Mouse (Mus musculus): ENCODE results near the gene Tgfbr1.

Gene Tgfbr1

DNA sequence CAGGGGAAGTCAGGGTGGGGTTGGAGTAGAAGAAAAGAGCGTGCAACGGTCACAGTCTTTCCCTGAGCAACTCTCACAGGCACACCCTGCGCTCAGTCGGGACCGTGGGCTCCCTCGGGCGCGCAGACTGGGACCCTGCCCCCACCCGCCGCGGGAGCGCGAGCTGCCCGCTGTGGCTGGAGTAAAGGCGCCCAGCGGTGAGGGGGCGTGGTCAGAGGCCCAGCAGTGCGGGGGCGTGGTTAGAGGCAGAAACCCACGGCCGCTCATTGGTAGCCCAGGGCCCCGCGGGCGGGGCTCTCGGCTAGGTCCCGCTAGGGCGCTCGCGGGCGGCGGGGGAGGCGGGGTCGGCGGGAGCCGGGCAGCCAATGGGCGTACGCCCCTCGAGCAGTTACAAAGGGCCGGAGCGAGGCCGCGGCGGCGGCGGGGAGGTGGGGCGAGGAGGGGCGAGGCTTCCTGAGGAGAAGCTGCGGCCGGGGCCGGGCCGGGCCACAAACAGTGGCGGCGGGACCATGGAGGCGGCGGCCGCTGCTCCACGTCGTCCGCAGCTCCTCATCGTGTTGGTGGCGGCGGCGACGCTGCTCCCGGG, at the start of gene Tgfbr1:
Tgfbr1 (plus strand) TSS at position 420 of the 586 bp plus-strand sequence.
- DNase-seq (ENCODE audit: low read depth), result peak; percentile 92

DNA sequence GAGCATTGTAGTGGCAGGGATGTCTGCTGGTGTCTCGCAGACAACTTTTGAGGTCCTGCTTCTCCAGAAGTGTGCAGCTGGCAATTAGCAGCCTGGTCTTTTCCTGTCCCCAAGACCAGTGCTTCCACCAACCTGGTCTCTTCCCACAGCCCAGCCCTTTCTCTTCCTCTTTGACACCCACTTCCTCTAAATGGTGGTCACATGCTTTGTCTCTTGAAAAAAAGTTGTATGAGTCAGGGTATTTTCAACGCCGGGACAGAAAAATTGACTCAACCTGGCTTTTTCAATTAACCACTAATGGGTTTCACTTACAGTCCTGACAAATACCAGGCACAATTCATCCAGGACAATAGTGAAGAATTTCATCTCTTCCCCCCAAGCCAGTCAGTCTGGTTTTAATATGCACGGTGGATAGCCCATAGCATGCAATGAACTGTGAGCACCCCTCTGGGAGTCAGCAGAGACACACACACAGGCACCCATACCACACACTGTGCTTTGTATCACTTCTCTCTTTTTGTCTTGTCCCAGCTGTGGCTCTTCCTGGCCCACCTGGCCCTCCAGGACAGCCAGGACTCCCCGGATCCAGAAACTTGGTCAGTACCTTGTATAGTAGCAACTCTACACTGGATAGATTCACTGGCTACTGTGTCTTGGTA, 49.6 kb upstream of the Tgfbr1 start:
- peak; percentile 65 for DNase-seq (ENCODE audit: low read depth)

- no peak for DNase-seq (ENCODE audit: low read depth)
Measured at GRCm38 (mm10) chr4:47309886-47310625, 43.0 kb upstream of the Tgfbr1 start.

- DNase-seq (ENCODE audit: low read depth), result no peak
Measured at GRCm38 (mm10) chr4:47310812-47311211, 42.2 kb upstream of the Tgfbr1 start.

DNA sequence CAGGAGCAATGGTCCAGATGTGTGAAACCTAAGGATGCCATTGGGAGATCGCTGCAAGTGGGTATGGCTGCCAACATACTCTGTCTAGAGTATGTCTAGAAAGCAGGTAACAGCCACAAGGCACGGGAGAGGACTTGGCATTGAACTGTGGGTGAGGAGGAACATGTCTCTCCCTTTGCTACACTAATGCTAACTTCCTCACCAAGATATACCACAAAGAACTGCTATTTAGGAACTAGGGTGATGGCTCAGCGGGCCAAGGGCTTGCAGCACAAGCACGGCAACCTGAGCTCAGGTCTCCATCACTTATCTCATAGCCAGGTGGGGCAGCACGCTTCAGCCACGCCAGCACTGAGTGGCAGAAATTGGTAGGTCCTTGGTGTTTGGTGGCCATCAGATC, 41.6 kb upstream of the Tgfbr1 start:
- DNase-seq (ENCODE audit: low read depth), result no peak

GRCm38 (mm10) chr4:47311929-47312328, 41.1 kb upstream of the Tgfbr1 start:
- no peak for DNase-seq (ENCODE audit: low read depth)

GRCm38 (mm10) chr4:47312676-47313075, 40.3 kb upstream of the Tgfbr1 start:
- DNase-seq (ENCODE audit: low read depth), result no peak

- DNase-seq (ENCODE audit: low read depth), result no peak
Measured at GRCm38 (mm10) chr4:47313710-47314410, 39.2 kb upstream of the Tgfbr1 start.

DNA sequence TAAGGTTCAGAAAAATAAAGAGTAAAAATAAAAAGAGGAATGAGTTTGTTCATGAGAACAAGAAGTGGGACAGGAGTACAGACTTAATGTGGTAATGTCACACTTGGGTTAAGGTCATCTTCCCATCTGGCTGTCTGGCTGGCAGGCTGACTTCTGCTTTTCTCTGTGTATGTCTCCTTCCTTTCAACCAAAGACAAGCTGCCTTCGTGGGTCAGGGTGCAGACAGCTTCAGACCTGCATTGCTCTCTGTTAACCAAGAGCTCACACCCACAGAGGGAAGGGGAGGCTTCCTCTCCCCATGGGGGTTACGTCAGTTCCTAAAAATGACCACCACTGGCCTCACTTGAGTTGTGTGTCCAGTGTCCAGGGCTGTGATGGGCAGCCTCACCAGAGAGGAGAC, 37.6 kb upstream of the Tgfbr1 start:
- DNase-seq (ENCODE audit: low read depth), result peak; percentile 63

DNA sequence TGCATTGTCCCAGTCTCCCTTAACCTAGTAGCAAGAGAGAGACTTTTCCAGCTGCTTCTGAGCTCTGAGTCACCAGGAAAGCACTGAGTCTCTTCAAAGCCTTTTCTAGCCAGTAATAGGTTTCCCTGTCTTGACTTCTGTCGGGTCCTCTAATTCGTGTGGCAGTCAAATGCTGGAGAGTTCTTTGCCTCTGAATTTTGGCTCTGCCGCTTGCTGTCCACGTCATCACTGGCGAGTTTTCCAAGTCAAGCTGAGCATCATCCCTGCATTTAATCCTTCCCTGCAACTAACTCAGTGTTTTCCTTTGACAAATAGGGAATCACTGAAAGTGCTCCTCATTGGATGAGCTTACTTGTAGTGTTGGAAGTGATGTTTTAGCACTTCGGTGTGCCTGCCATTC, 36.6 kb upstream of the Tgfbr1 start:
- no peak for DNase-seq (ENCODE audit: low read depth)

DNA sequence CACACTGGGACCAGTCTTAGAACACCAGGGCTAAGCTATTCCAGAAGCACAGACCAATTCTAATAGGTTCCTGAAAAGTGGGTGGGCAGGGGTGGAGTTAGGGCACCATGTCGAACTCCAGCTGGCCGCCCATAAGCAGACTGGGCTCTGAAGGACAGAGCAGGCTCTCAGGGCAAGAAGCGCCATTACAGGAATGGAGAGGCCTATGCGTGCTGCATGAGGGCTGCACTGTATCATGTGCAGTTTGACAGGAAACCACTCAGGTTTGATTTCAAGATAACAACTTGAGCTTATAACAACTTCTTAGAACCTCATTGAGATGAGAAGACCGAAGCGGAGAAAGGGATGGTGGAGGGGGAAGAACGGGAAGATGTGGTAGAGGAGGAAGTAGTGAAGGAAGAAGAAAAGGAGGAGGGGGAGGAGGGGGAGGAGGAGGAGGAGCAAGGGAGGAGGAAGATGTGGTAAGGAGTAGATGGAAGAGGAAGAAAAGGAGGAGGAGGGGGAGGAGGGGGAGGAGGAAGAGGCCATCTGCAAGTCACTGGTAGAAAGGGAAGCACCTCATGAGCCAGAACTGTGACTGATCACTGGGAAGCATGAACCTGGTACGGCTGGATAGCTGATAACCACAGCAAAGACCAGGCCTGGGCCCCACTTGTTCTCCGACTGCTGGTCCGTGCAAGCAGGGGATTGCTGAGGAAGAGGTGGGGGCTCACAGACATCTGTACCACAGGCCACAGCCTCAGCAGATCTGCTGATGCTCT, 33.3 kb upstream of the Tgfbr1 start:
- no peak for DNase-seq (ENCODE audit: low read depth)

DNA sequence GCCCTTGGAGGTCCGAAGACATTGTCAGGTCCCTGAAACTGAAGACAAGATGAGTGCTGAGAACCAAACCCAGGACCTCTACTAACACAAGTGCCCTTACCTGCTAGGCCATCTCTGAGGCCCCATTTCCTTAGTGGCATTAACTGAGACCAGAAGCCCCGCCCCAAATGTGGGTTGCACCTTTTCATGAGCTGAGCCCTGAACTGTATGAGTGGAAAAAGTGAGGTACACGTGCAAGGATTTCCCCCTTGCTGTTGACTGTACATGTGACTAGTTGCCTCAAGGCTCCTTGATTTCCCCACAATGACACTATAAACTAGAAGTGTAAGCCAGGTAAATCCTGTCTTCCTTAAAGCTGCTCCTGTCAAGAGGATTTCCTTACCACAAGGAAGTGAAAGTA, 30.7 kb upstream of the Tgfbr1 start:
- no peak for DNase-seq (ENCODE audit: low read depth)

- DNase-seq (ENCODE audit: low read depth), result no peak
Measured at GRCm38 (mm10) chr4:47324206-47324605, 28.8 kb upstream of the Tgfbr1 start.

DNA sequence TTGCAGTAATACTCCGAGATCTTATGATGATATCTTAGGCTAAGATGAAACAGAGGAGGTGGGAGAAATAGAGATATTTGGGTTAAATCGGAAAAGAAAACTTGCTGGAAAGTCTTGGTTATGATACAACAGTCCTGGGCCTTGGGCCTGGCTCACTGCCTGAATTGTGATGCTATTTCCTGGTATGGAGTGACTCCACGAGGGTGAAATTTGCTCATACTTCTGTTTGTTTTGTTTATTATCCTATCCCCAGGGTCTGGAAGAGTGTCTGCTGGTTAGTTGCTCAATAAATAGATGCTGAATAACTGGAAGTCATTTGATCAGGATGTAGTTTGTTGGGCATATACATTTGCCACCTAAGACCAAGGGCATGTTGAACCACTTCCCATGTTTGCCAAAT, 25.2 kb upstream of the Tgfbr1 start:
- DNase-seq (ENCODE audit: low read depth), result no peak

DNA sequence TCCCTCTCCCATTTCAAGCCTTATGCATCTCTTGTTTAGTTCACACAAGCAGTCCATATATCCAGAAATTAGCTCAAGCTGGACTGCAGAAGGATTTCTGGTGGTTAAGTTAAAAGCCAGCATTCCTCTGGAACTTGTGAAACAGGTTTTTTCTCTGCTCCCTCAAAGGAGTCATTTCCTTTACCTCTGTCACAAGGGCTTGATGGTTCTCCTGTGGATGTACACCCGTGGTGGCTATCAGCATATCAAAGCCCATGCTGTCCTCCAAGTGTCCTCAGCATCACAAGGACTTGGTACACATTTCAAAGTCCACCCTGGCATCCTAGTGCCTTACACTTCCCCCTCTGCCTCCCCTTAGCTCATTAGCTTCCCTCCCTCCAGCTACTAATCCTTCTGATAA, 23.7 kb upstream of the Tgfbr1 start:
- DNase-seq (ENCODE audit: low read depth), result no peak

DNA sequence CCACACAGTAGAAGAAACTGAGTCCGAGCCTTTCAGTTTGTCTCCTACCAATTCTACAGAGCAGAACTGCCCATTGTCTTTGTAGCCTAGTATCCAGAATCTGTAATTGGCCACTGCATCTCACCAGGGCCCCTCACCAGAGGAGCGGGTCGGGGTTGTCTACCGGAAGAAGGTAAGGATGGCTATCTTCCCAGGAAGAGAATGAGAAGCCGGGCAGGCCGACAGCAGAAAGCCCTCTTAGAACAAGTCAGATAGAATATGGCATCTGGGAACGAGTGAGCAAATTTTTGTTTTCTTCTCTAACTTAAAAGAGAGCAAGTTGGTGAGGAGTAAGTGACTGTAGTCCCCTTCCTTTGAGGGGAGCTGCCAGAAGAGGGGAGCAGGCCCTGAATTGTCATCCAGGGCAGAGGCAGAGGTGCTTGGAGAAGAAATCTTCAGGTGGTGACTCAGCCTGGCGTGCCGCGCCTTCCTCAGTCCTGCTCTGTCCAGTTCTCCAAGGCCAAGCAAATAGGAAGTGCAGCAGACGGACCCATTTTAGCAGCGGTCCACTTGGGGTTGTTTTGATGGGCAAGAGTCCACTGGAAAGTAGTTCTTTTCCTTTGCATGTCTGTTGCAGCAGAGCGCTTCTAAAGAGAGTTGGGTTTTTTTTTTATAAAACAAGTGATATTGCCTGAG, 22.5 kb upstream of the Tgfbr1 start:
- no peak for DNase-seq (ENCODE audit: low read depth)

GRCm38 (mm10) chr4:47332812-47333343, 20.1 kb upstream of the Tgfbr1 start:
- no peak for DNase-seq (ENCODE audit: low read depth)

DNA sequence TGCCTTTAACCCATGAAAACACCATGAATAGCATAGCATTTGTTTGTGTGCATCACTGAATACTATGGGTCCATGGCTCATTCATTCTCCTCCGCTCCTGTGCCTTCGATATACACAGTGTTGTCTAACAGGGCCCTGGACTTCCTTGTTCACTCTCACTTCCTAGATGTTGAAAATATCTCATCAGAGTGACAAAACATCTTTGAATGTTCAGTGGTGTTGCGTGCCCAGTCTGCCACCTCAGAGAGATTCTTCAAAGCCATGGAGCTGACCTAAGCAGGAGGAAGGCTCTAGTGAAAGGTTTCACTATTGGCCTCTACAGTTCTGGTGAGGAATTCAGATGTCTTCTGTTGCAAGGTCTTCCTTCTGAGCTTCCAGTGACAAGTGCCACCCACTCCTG, 19.5 kb upstream of the Tgfbr1 start:
- DNase-seq (ENCODE audit: low read depth), result no peak

DNA sequence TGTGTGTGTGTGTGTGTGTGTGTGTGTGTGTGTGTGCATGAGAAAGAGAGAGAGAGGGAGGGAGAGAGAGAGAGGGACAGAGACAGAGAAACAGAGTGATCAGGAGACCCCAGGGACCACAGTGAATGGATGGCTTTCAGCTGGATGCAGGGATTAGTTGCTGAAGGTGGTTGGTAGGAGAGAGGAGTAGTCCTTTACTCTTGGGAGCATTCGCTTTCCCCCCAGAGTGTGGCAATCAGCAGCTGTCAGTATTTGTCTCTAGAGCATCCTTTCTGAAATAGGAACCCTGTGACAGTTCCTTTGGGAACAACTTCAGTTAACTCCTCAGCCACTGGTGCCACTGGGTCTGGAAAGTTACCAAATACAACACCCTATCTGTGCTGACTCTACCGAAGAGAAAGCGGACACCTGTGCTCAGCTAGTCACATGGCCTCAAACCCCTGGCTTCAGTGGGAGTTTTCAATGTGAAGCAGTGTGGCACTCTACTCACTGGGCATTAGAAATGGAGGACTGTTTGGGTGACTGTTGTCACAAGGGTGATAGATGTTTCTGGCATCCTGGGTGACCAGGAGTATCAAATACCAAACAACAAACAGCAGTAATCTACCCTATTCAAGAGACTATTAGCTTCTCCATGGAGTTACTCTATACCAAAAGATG, 16.0 kb upstream of the Tgfbr1 start:
- DNase-seq (ENCODE audit: low read depth), result no peak

DNA sequence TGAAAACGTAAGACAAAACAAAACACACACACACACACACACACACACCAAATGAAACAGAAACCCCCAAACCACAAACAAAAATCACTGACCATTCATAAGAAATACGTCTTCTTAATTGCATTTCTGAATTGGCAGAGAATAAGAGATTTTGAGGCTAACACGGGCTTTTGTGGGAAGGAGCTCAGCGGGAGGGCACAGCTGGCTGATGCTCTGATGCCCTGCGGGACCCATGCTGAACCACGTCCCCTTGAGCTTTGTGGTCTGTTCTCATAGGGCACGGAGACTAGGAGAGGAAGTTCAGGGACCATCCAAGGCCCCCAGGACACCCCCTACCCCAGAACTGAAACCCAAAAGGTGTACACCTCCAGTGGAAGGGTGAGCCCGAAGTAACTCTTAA, 10.4 kb upstream of the Tgfbr1 start:
- DNase-seq (ENCODE audit: low read depth), result no peak

DNA sequence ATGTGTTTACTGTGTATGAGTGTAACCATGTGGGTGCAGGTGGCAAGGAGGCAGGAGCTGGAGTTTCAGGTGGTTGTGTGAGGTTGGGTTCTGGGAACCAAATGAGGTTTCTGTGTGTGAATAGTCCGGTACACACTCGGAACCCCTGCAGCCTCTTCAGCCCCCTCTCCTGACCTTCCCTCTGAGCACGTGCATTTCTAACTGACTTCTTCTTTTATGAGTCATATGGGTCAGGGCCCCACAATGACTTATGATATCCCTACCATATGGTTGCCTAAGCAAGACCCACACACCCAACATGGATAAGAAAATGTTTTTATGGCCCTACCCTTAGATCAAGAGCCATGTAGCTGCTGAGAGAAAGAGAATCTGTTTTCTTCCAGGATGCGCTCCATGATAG, 6.0 kb upstream of the Tgfbr1 start:
- DNase-seq (ENCODE audit: low read depth), result no peak
